Mouse (Mus musculus): Measurements from ENCODE around the gene Scd4.
A peak's percentile ranks its signal among the peaks of the same experiment; 100 is the strongest.
"Not testable (repeated sequence)": the region's sequence is repeated elsewhere in the genome, so short reads cannot be mapped to it uniquely, and the experiment has no call there.

The Scd4 gene

DNA sequence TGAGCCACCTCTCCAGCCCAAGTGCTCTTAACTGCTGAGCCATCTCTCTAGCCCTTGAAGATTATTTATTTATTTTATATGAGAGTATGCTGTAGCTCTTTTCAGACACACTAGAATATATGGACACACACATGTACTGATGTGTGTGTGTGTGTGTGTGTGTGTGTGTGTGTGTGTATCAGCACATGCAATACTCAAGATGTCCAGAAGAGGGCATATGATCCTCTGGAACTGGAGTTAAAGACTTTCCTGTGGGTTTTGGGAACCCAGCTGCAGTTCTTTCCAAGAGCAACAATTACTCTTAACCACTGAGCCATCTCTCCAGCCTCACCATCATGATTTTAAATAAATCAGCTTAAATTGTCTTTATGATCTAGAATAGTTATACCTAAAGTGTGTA lies 14.3 kb upstream of the Scd4 start:
- no peak for DNase-seq

- no peak for DNase-seq
These were observed 12.6 kb upstream of the Scd4 start for GRCm38 (mm10) chr19:44320316-44320715.

DNA sequence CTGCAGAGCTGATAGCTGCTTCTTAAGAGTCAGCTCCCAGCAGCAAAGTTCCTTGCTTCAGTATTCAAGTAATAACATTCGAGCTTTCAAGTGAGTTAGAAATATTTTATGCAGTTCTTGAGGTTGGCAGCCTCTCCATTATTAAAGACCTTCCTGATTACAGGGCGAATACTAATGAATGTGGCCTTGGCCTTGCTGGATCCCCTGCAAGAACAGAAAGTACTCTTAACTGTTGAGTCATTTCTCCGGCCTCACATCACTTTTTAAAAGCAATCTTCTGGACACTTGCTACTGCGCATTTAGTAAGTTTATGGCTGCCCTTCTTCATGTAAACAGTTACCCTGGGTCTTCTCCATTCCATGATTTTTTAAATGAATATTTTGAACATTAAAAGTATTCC lies 11.7 kb upstream of the Scd4 start:
- DNase-seq = no peak

- no peak for DNase-seq
These were observed 11.3 kb upstream of the Scd4 start for GRCm38 (mm10) chr19:44321631-44322030.

DNA sequence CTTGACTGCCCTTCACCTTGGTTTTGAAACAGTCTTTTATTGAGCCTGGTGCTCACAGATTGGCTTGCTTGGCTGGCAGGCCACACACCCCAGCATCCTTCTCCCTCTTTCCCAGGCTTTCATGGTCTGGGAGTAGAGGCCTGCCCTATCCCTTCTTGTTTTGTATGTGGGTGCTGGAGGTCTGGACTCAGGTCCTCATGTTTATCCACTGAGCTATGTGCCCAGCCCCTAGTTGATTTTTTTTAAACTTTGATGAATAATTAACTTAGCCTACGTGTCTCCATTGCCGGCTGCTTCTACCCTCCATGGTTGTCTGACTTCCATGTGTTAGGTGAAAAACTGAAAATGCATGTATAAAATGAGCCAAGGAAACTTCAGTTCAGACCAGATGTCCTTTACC lies 3.3 kb upstream of the Scd4 start:
- DNase-seq = peak; percentile 14

GRCm38 (mm10) chr19:44331128-44331527 lies 1.8 kb upstream of the Scd4 start:
- not testable (repeated sequence) for DNase-seq

GRCm38 (mm10) chr19:44331911-44332310 lies 981 bp upstream of the Scd4 start:
- no peak for DNase-seq

GRCm38 (mm10) chr19:44332326-44332725 lies 566 bp upstream of the Scd4 start:
- DNase-seq = no peak

GRCm38 (mm10) chr19:44333991-44334390 lies 1.1 kb downstream of the Scd4 start:
- no peak for DNase-seq

GRCm38 (mm10) chr19:44335876-44336662 lies 3.2 kb downstream of the Scd4 start:
- DNase-seq = no peak

DNA sequence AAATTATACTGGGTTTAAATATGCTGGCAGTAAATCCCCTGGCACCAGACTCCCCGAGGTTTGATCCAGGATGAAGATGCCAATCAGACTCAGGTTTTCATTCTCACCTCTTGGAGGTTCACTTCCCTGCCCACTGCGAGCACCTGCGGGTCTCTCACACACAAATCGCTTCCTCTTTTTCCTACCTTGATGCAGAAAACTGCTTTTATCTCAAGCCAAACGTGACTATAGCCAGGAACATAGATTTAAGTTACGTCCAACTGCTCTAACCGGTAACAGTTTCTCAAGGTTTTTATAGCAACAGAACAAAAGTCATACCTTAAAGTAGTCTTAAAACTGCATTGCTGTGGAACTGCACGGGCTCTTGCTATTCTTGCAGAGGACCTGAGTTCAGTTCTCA lies 16.8 kb downstream of the Scd4 start:
- DNase-seq = no peak

GRCm38 (mm10) chr19:44351756-44352155 lies 18.9 kb downstream of the Scd4 start:
- no peak for DNase-seq

GRCm38 (mm10) chr19:44358700-44359099 lies 25.8 kb downstream of the Scd4 start:
- DNase-seq = no peak

GRCm38 (mm10) chr19:44363529-44363928 lies 30.6 kb downstream of the Scd4 start:
- peak; percentile 45 for DNase-seq

DNA sequence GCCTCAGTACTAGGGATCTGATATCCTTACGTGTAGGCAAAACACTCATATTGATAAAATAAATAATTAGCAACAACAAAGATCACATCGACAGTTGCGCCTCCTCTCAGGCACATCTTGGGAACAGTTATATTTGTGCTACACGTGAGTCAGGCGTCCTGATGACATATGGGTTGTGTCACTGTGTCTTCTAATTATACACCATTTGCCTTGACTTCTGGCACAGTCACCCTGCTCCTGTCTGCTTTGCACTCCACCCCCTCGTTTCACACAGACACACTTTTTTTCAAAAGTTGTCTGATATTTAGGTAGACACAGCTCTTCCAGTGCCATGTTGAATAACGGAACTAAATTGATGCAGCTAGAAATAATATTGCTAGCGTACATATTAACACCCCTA lies 31.1 kb downstream of the Scd4 start:
- DNase-seq = no peak

- DNase-seq = no peak
These were observed 32.8 kb downstream of the Scd4 start for GRCm38 (mm10) chr19:44365733-44366132.

- DNase-seq = not testable (repeated sequence)
These were observed 34.2 kb downstream of the Scd4 start for GRCm38 (mm10) chr19:44367076-44367475.

- no peak for DNase-seq
These were observed 36.5 kb downstream of the Scd4 start for GRCm38 (mm10) chr19:44369371-44369770.

DNA sequence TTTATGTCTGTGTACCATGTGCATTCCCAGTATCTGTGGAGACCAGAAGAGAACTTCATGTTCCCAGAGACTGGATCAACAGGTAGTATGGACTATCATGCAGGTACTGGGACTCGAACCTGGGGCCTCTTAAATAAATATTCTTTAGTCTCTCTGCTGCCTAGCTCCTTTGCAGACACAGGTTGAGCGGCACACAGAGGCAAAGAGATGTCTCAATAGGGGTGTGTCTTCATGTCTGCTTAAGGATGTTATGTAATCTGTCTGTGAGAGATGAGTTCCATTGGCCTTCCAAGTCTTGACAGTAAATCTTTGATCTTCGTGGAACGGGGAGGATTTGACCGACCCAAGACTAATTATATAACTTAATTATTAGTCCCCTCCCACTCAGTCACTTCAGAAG lies 37.3 kb downstream of the Scd4 start:
- DNase-seq = no peak

GRCm38 (mm10) chr19:44372969-44373368 lies 40.1 kb downstream of the Scd4 start:
- DNase-seq = peak; percentile 69

GRCm38 (mm10) chr19:44376511-44376951 lies 43.6 kb downstream of the Scd4 start:
- no peak for DNase-seq

DNA sequence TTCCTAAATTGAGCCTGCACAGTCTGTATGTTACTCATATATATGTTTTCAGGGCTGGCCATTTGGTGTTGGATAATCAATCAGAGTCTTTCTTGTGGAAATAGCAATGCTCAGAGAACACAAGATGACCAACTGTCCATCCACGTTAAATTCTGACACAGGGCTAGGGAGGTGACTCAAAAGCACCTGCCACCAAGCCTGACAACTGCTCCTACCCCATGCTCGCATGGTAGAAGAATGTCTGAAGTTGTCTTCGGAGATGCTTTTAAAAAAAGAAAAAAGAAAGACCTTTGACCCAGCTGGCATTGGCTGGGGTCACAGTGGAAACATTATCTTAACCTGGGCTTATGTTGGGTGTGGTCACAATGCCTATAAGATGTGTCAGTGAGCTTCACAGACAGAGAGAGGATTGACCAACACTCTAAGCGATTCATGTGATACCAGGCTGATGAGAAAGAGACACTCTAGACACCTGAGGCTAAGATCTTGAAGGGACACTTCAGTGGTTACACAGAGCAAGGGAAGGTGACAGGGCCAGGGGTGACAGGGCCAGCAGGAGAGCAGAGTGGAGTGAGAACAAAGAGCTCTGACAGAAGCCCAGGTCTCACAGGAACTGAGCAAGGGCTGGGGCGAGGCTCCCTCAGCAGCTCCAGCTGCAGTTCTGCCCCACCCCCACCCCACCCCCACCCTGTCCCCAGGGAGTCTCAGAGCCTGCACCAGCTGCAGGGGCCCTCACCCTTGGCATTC lies 44.9 kb downstream of the Scd4 start:
- DNase-seq = no peak

GRCm38 (mm10) chr19:44379090-44379489 lies 46.2 kb downstream of the Scd4 start:
- DNase-seq = no peak

DNA sequence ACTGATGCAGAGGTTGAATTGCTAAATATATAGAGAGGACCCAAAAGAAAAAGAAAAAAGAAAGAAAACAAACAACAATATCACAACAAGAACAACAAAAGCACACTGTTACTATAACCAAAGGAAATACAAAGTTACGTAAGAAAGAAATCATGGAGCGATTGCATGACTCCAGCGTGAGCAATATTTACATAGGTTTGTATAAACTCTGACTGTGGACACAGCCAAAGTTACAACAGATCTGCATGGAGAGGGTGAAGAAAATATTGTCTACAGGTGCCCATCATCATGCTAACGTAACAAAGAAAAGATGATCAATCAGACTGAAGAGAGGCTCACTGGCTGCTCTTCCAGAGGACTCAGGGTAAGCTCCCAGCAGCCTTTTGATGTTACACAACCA lies 47.2 kb downstream of the Scd4 start:
- DNase-seq = no peak
